28 mouse cellular contexts compared by ENCODE assay signal in genomic region chr19:54555351-54555750, GRCm38 (mm10).
"Had no signal": no experiment of that assay in that cellular context is flagged by ENCODE, and none has a peak within 500 bp of the region (broad histone marks: within the 10 kb centered on the region; RNA-seq: fewer than 3 reads in every experiment).

No protein-coding gene starts in this region.

- H3K36me3 ChIP-seq: heart, embryonic 10.5 days; heart, embryonic 13.5 days; heart, embryonic 15.5 days; hindbrain, embryonic 13.5 days; hindbrain, embryonic 15.5 days; intestine, embryonic 15.5 days; limb, embryonic 10.5 days; limb, embryonic 12.5 days; liver, embryonic 13.5 days; liver, embryonic 15.5 days had no signal

- ATAC-seq: hindbrain, postnatal 0 days; intestine, embryonic 15.5 days; intestine, postnatal 0 days; liver, postnatal 0 days had no signal

- DNase-seq: gastrocnemius, adult 2 months; gastrocnemius, postnatal 10 days; gastrocnemius, postnatal 25 days; heart, adult 18-20 months; heart, postnatal 14 days; heart, postnatal 36 days; kidney, adult 18-20 months; kidney, adult 8-10 months; kidney, postnatal 10 days; kidney, postnatal 25 days; kidney, postnatal 4 days; liver; liver, embryonic 13.5 days; liver, postnatal 0 days had no signal

- H3K4me1 ChIP-seq: heart, embryonic 10.5 days; heart, embryonic 13.5 days; heart, embryonic 15.5 days; hindbrain, embryonic 13.5 days; hindbrain, embryonic 15.5 days; intestine, embryonic 15.5 days; limb, embryonic 10.5 days; limb, embryonic 12.5 days; liver, embryonic 13.5 days; liver, embryonic 15.5 days had no signal

- H3K9ac ChIP-seq: heart, embryonic 13.5 days; heart, embryonic 15.5 days; hindbrain, embryonic 13.5 days; hindbrain, embryonic 15.5 days; intestine, embryonic 15.5 days; limb, embryonic 12.5 days; liver, embryonic 13.5 days; liver, embryonic 15.5 days; liver, postnatal 0 days had no signal

- H3K4me2 ChIP-seq: heart, embryonic 13.5 days; heart, embryonic 15.5 days; hindbrain, embryonic 13.5 days; hindbrain, embryonic 15.5 days; intestine, embryonic 15.5 days; limb, embryonic 12.5 days; liver, embryonic 11.5 days; liver, embryonic 13.5 days; liver, embryonic 15.5 days had no signal

- H3K9me3 ChIP-seq: heart, embryonic 10.5 days; heart, embryonic 13.5 days; hindbrain, embryonic 15.5 days; intestine, embryonic 15.5 days; limb, embryonic 10.5 days; liver, embryonic 13.5 days; liver, embryonic 15.5 days had no signal

- H3K4me3 ChIP-seq: gastrocnemius, adult 2 months; heart, embryonic 10.5 days; heart, embryonic 13.5 days; heart, embryonic 15.5 days; hindbrain, embryonic 13.5 days; hindbrain, embryonic 15.5 days; intestine, embryonic 15.5 days; layer of hippocampus, adult 2 months; left cerebral cortex, adult 2 months; limb, embryonic 10.5 days; limb, embryonic 12.5 days; liver, embryonic 13.5 days; liver, embryonic 15.5 days had no signal

- H3K27ac ChIP-seq: gastrocnemius, adult 2 months; heart, embryonic 10.5 days; heart, embryonic 13.5 days; heart, embryonic 15.5 days; hindbrain, embryonic 13.5 days; hindbrain, embryonic 15.5 days; hindbrain, postnatal 0 days; intestine, embryonic 15.5 days; layer of hippocampus, adult 2 months; left cerebral cortex, adult 2 months; limb, embryonic 10.5 days; limb, embryonic 12.5 days; liver, embryonic 13.5 days; liver, embryonic 15.5 days had no signal

- H3K27me3 ChIP-seq: heart, embryonic 13.5 days; heart, embryonic 15.5 days; hindbrain, embryonic 13.5 days; hindbrain, embryonic 15.5 days; intestine, embryonic 15.5 days; limb, embryonic 12.5 days; liver, embryonic 13.5 days; liver, embryonic 15.5 days had no signal
